Mouse (Mus musculus): ENCODE data around the gene Olfr1364.

Olfr1364 gene

DNA sequence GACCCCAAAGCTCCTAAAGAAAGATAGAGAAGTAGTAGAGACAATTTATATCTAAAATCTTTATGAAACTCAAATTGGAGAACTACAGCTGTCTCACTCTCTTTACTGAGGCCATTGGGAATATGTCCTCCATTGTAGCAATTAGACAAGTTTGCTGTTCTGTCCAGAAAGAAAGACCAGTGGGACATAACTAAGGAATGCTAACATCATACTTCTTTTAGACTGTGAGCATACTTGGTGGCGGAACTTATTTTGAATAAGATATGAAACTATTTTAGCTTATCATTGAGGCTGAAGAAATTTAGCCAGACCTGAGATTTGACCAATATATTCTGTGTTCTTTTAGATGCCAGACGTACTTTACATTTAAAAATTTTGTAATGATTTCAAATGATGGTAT, at the start of gene Olfr1364:
Gene Olfr1364 (minus strand): TSS at position 101 of the 400 bp plus-strand sequence.
- in situ Hi-C loops (cut with MboI, MseI): no loop called here

DNA sequence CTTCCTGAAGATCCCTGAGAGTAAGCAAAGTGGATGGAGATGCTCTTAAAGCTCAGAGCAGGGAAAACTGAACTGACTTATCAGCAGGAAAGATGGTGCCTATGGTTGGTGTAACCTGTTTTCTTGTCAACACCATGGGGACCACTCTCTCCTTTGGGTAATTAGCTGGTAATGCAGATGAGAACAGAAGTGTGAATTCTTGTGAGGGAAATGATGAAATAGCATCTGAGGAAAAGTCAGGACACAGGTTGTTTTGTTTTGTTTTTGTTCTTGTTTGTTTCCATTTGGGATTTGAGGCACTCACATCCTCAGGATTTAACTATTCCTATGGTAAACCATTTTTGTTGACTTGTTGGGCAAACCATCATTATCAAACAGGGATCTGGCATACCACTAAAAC, 32.4 kb upstream of the Olfr1364 start, which contains the start of gene Olfr1362:
Gene Olfr1362 (minus strand): TSS at position 101 of the 400 bp plus-strand sequence.
- in situ Hi-C loops (cut with MboI, MseI): no loop called here

DNA sequence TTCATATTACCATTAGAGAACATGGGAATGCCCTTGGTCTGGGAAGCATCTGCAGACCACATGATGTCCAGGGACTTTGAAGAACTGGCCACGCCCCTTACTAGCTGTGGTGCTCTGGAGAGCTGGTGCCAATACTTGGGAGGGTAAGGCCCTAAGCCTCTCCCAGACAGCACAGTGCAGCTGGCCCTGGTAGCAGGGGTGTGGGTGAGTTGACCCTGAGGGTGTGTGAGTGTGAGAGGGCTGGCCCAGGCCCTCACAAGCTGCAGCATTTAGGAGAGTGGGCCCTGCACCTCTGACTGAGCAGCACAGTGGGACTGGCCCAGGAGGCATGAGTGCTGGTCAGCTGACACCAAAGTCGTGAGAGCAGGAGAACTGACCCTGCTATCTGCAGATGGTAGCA, 10.1 kb upstream of the Olfr1364 start:
- in situ Hi-C loops (cut with MboI, MseI): no loop called here

DNA sequence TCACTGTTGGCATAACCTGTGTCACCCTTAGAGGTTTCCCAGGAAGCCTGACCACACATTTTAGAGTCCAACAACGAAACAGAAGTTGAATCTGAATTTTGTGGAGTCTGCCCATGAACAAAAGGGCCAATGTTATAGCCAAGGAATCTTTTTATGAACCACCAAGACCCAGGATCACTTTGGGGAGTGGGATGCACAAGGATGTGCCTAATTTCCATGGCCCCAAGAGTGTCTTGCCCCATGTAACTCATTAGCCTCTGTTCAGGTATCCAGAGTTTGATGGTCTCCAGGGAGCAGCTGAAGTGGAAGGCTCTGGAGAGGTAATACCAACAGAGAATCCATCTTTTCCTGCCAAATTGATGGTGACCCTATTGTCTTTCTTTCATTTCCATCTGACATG, 21.8 kb downstream of the Olfr1364 start, which contains the start of gene Olfr1535:
Gene Olfr1535 (minus strand): TSS at position 101 of the 400 bp plus-strand sequence.
- in situ Hi-C loops (cut with MboI, MseI): no loop called here

DNA sequence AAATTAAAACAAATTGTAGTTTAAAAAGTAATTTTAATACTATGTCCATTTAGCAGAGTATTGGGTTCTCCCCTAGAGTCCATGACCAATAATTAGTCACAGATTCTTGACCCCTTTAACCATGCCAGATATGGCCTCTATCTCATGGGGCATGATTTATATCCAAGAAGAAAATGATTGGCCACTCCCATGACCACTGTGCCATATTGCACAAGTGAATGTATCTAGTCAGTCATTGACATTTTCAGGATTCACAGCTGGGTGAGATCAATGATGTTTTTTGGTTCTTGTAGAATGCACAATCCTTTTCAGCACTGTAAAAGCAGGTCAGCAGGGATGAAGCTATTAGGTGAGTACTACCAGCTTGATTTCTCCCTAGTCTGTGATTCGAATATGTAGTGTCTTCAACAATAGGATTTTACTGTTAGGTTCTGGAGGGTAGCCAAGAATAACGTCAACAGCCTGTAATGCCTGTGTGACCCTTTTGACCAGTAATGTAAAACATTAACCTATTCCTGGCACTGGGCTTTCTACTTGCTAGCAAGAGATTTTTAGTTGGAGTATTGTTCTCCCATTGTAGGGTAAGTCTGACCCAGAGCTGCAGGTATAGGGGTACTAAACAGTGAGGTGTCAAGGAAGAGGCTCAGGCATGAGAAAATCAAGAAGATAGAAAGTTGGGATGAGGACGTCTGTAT, 31.0 kb downstream of the Olfr1364 start:
- in situ Hi-C loops (cut with MboI, MseI): no loop called here

DNA sequence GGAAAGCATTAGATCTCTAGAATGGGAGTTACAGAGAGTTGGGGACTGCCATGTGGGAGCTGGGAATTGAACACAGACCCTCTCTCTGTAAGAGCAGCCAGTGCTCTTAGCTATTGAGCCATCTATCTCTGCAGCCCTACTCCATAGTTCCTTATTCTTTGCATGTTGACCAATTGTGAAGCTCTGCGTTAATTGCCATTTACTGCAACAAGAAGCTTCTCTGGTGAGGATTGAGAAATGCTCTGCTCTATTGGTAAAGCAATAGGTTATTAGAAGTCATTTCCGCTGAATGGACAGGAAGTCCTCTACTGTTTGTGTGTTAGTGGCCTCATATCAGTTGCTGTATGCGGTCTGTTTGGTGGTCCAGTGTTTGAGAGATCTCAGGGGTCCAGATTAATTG, 32.1 kb downstream of the Olfr1364 start:
- in situ Hi-C loops (cut with MboI, MseI): no loop called here

DNA sequence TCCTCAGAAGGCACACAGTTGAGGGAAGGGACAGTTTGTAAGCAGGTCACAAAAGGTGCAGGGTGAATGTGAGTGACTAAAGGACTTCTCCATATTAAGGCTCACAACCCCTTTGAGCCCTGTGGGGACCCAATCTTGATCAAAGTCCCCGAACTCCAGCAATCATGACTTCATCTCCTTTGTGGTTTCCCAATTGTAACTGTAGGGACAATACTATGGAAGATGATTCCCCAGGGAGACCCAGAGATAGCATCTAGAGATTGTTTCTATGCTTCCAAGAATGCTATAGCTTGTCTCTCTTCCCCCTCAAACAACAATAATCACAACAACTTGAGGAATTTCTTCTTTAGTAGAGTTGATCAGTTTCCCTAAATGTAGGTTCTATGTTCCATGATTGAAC, 38.9 kb downstream of the Olfr1364 start, which contains the start of gene Olfr1366:
Gene Olfr1366 (minus strand): TSS at position 101 of the 400 bp plus-strand sequence.
- in situ Hi-C loops (cut with MboI, MseI): no loop called here

DNA sequence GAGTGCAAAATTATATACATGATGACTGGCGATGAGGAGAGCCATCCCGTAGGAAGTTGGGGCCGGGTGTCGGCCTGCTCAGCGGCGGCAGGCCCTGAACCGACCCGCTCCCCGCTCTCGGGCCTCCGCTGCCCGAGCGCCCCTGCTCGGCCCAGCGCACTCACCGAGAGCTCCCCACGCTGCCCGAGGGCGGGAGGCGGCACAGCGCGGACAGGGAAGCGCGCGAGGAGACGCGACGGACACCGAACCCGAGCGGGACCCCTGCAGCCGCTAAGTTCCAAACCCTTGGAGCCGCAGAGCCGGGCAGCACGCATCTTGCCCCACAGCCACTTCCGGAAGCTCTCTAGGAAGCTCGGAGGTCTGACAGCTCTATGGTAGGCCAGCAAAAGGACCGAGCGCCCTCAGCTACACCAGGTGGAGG, 50.8 kb downstream of the Olfr1364 start, which contains the start of gene Zkscan8:
Gene Zkscan8 (minus strand): TSS at position 340 of the 421 bp plus-strand sequence.
- in situ Hi-C loops (cut with MboI, MseI): no loop called here

DNA sequence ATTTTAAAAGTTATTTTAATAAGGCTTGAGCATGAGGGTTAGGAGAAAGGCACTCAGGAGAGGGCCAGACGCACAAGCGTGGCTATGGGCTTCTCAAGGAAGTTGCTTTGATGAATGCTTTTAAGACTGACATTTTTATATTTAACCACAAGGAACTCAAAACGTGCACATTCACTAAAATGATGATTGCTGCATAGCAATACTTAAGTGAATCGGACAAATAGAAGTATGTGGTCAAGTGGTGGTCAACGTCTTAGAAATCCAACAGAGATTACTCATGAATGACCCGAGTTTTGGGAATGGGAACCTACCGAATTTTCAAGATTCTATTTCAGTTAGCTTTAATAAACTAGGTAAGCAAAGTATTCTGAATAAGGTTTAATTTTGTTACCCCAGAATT, 51.4 kb downstream of the Olfr1364 start:
- in situ Hi-C loops (cut with MboI, MseI): no loop called here

Data from regulatory T cell (primary cell).